Comparison of ENCODE assay signal across 19 mouse cellular contexts in genomic region chrX:10152390-10152789, GRCm38 (mm10).
"Had no signal": no experiment of that assay in that cellular context is flagged by ENCODE, and none has a peak within 500 bp of the region (broad histone marks: within the 10 kb centered on the region; RNA-seq: fewer than 3 reads in every experiment).

No protein-coding gene starts in this region.

- H3K27me3 ChIP-seq: midbrain, embryonic 13.5 days; midbrain, embryonic 15.5 days; neural tube, embryonic 13.5 days; neural tube, embryonic 15.5 days; stomach, embryonic 15.5 days had no signal

- H3K4me3 ChIP-seq: midbrain, embryonic 13.5 days; midbrain, embryonic 15.5 days; neural tube, embryonic 13.5 days; neural tube, embryonic 15.5 days; stomach, embryonic 15.5 days had no signal

- H3K27ac ChIP-seq: midbrain, embryonic 13.5 days; midbrain, embryonic 15.5 days; neural tube, embryonic 13.5 days; neural tube, embryonic 15.5 days; stomach, embryonic 15.5 days; stomach, postnatal 0 days had no signal

- H3K9me3 ChIP-seq: midbrain, embryonic 13.5 days; midbrain, embryonic 15.5 days; neural tube, embryonic 13.5 days; neural tube, embryonic 15.5 days; stomach, embryonic 15.5 days had no signal

- H3K4me1 ChIP-seq: midbrain, embryonic 13.5 days; midbrain, embryonic 15.5 days; neural tube, embryonic 13.5 days; neural tube, embryonic 15.5 days; stomach, embryonic 15.5 days had no signal

- H3K4me2 ChIP-seq: lung, embryonic 14.5 days; midbrain, embryonic 11.5 days; midbrain, embryonic 13.5 days; midbrain, embryonic 15.5 days; neural tube, embryonic 13.5 days; neural tube, embryonic 15.5 days; stomach, embryonic 15.5 days had no signal

- ATAC-seq: midbrain, embryonic 13.5 days; midbrain, embryonic 15.5 days had no signal

- H3K36me3 ChIP-seq: midbrain, embryonic 13.5 days; midbrain, embryonic 15.5 days; neural tube, embryonic 13.5 days; neural tube, embryonic 15.5 days; stomach, embryonic 15.5 days had no signal

- DNase-seq: lung, adult 18-20 months; lung, embryonic 14.5 days; lung, postnatal 10 days; lung, postnatal 4 days; retina, postnatal 1 day; right cerebral cortex, adult 18-20 months; right cerebral cortex, postnatal 25 days; right cerebral cortex, postnatal 4 days; spleen, adult 18-20 months; thymus, adult 2 months; thymus, postnatal 25 days; thymus, postnatal 4 days had no signal

- H3K9ac ChIP-seq: lung, embryonic 14.5 days; midbrain, embryonic 13.5 days; midbrain, embryonic 15.5 days; neural tube, embryonic 13.5 days; neural tube, embryonic 15.5 days; stomach, embryonic 15.5 days had no signal
